Mouse (Mus musculus) liver, adult (tissue): ENCODE data around the gene Rnf157.

Experiments used
- GATA4 ChIP-seq: IDR thresholded peaks from 2 replicates; pipeline ENCODE4 v1.6.1; 2014; ENCODE audit warnings: mild to moderate bottlenecking, low read length; ENCODE audit not compliant: insufficient replicate concordance

The Rnf157 gene

DNA sequence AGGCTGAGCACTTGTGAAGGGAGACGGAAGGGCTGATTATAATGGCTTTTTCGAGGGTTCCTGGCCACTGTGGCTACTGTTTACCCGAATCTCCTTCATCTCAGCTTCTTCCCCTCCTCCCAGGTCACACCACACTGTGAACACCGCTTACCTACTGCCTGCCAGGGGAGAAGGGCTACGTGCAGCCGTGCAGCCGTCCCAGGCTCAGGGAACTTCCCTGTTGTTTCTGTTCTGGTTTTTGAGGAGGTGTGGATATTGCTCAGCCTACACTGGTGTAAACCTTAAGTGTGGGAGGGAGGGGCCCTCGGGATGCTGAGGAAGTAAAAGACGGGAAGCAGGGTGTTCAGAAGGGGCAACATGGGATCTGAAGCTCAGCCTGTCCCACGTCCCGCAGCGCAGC is 75.8 kb downstream of the Rnf157 start:
- TF ChIP-seq GATA4, result no peak

DNA sequence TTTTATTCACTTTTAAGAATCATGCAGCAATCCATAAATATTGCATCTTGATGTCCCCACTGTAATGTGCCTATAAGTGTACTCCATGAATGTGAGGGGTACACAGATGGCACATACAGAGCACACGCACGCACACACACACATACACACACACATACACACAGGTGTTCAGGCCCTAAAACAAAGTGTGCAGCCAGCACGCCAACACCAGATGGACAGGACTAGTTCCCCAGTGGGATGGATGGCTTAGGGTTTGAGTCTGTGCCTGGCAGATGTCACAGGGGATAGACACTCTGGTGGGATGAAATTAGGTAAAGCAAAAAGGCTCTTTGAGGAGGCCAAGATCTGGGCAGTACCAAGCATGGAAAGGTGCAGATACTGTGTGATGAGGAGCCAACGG is 76.4 kb downstream of the Rnf157 start:
- TF ChIP-seq GATA4, result no peak

DNA sequence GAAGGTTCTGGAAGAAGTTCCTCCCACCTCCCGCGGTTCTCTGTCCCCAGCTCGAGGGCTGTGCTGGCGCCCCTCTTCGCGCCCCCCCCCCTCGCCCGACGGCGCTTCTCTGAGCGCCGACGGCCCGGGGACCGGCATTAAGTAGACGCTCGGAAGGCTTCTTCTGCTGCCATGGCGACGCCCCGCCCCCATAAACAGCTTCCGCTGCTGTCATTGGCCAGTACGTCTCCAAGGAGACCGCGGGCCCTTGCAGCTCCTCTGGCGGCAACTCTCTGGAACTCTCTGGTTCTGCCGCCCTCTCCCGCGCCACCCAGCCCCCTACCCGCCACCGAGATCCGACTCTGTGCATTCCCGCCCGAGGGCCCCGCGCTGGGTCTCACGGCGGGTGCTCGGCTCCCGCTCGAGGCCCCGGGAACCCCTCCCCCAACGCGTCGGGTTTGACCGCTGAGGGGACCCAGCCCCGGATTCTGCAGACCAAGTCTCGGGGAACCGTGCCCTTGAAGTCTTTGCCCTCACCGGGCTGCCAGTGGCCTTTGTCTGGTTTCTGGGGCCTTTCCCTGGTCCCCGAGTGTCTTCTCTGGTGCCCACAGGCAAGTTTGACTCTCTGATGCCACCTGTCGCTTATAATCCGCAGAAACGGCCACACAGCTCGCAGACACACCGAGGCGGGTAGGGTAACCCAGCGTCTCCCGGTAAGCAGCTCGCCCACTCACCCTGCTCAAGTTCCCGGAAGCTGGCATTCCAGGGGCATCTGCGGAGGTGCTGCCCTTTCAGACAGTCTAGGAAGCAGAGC is 77.4 kb downstream of the Rnf157 start, which contains the start of gene Foxj1:
Gene Foxj1, minus strand, starts transcription at position 156 of the 793 bp plus-strand sequence.
- TF ChIP-seq GATA4, result no peak

DNA sequence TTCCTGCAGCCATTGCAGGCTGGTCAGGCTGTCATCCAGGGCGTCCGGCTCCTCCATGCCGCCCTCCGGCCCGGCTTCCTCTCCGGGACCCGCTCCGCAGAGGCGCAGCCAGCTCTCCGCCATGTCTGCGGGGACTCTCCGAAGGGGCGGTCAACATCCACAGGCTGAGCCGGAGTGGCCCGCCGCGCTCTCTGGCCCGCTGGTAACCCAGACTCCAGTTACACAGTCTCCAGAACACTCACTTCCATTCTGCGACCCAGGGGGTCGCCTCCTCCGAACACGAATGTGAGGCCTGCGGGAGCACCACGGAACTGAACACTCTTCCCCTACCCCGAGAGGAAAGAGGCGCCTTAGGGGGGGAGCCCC is 78.4 kb downstream of the Rnf157 start:
- no peak for TF ChIP-seq GATA4

DNA sequence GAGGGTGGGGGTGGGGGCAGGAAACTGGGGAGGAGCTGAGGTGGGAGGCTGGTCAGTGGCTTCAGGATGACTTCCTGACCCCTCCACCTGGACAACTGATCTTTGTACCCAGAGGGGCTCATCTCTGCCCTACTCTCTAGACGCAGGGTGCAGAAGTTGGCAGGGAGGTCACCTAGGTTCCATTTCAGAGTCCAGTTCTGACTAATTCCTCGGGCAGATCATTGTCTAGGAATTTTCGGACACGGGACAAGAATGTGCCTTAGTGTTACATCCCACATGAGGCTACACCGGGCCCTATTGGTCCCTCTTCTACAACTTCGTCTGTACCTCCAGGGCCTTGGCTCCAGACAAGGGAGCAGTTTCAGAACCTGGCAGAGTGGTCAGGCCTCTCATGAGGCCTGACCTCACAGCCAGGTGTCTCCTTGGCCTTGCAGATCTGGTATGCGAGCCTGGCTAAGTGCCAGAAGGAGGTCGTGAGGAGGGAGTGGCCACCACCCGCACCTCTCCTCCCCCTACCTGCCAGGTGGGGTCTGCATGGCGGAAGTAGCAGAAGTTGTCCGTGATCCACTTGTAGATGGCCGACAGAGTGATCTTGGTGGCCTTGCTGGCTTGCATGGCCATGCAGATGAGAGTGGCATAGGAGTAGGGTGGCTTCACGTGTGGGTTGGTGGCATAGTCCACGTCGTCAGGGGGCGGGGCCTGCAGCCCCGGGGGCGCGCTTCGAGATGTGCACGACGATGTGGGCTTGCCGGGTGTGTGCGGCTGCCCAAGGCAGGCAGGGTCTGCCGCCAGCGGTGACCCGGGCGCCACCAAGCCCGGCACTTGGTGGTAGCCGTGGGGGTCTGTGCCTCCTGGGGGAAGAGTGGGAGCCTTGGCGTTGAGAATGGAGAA is 79.1 kb downstream of the Rnf157 start:
- no peak for TF ChIP-seq GATA4

DNA sequence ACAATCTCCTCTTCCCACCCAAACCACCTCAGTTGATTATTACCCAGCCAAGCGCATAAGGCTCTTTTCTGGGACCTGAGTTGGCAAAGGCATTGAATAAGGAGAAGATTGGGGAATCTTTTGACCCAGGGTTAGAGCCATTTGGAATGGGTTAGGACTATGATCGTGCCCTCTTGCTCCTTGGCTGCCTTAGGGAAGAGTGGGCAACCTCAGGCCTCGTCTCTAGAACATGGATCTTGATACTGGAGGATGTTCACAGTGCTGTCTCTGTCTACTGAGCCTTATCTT is 79.9 kb downstream of the Rnf157 start:
- no peak for TF ChIP-seq GATA4

DNA sequence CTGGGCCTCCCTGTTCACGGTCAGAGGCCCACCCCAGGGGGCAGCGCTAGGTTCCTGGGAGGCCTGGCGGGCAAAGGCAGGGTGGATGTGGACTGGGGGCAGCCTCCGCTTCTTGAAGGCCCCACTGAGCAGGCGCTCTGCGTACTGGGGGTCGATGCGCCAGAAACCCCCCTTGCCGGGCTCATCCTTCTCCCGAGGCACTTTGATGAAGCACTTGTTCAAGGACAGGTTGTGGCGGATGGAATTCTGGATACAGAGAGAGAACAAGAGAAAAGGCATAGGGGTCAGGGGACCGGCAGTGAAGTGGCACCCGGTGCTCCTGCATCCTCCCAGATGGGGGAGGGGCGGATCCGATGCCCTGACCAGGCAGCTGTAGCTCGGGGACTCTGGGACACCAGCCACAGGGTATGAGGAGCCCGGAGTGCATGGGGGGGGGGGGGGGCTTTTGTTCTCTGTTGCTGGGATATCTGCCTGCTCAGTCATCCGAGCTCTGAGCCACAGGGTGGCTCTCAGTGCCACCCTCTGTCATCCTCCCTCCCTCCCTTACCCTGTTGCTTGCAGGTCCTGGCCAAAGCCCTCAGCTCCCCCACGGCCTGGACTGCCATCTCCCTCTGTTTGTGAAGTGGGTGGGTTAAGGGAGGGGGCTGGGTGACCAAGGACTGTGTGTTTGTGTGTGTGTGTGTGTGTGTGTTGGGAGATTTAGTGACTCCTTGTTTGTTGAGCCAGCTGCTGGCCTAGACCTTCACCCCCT is 80.4 kb downstream of the Rnf157 start:
- no peak for TF ChIP-seq GATA4

DNA sequence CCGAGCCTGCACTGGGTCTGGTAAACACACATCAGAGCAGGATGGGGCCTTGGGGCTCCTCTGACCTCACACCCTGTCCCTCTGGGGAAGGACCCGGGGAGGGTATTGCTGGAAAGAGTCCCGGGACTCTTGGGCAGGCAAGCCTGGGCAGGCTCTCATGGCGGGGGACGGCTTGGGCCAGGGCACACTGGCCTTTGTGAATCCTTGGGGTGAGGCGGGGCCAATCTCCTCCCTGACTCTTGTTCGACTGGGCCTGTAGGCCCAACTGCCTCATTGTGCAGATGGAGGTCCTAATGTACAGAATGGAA is 82.7 kb downstream of the Rnf157 start:
- TF ChIP-seq GATA4, result no peak

DNA sequence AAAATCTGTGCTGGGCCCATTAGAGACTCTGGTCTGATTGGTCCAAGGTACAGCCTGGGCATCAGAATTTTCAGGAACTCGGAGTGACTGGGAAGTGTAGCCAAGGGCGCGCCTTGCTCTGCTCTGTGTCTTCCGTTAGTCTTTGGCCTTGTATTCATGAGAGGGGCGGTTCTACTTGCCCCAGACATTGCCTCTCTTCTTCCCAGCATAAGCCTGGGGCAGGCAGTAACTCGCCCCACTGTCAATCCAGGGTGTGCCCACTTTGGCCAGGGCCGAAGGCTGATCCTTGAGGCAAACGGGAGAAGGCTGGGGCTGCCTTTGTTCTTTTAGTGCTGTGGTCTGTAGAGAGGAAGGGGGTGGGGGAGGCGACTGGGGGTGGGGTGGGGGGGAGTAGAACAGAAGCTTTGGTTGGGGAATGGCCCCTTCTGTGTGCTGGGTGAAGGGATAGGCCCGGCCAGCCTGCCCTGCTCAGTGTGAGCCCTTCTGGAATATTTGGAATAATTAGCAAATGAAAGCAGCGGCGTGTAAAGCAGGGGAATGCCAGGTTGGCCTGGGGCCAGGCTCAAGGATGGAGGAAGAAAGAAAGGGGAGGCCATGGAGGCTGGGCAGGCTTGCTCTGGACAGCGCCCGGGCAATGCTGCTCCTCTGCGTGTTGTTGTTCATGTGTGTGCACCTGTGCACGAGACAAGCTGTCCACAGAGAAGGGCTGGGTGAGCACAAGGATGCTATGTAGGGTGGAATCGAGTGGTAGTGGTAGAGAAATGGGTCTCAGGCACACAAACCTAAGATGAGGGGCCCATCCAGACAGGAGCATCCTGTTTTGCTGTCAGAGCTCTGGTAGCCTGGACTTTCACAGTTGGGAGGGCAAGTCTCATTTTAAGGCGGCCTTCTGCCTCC is 83.3 kb downstream of the Rnf157 start:
- TF ChIP-seq GATA4, result no peak

DNA sequence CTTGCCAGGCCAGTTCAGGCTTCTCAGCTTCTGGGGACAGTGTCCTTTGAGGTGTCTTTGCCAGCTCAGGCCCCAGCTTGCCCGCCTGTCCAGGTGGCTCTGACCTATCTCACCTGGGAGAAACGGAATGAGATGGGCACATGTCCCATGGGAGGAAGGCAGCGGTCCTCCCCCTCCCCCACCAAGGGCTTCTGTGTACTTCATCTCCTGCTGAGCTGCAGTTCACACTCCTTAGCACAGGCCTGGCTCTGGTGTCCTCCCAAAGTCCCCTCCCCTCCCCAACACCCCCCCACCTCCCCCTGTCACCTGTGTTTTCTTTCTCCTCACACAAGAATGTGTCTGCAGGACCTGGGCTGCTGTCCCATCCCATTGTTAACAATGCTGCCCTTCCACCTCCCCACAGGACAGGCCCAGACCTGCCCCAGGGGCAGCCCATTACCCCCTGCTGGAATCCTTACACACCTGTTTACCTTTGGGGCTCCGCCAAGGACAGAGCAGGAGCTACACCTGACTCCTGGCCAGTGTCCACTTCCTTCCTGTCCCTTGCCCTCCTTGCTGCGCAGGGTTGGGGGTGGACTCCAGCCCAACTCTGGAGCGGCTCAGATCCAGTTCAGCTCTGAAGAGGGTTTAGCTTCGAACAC is 85.7 kb downstream of the Rnf157 start:
- TF ChIP-seq GATA4, result no peak

DNA sequence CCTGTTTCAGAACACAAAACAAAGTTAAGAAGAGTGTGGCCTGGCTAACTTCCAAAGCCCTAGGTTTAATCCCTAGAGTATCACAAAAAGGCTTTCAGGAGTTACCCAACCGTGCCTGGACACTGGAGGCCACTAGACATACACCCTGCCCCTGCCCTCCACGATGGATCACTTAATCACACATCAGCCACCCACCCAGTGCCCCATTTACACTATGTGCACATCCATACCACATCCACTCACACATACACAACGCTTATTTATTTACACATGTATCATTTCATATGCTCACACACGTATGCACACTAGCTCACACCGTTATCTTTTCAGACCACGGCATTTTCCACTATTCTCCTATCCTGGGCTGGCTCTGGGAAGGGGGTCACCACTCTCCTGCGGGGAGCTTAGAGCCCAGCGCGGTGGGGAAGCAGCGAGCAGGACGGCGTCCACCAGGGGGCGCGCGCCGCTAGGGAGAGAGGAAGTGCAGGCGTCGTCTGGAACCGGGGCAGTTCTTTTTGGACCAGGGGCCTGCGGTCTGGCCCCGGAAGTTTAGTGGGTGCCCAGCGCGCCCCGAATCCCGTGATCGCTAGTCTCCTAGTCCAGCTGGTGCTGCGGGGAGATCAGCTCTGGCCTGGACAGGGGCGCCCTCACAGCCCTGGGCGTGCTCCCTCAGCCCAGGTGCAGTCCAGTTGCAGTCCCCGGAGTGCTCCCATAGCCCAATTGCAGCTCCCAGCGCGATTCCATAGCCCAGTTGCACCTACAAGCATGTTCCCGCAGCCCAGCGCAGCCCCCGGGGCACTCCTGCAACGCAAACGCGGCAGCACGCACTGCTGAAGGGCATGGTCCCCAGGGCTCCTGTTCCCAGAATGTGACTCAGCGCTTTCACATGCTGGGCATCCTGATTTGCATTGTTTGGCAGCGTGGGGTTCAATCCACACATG is 93.8 kb downstream of the Rnf157 start:
- no peak for TF ChIP-seq GATA4

DNA sequence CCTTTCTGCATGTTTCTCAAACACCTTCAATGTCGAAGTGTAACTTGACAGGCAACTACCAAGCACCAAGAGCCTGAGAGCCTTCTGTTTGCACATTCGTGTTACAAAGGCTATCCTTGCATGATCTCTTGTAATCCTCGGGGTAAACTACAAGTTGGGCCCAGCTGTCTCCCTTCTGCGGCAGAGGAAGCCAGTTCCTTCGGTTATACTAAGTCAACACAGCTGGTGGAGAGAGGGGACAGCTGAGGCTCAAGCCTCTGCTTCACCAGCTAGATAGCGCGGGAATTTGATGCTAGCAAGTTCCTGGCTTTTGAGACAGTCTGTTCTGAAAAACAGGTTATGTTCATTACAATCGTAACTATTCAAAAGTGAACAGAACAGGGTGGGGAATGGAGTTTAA is 100.5 kb downstream of the Rnf157 start:
- TF ChIP-seq GATA4, result no peak

DNA sequence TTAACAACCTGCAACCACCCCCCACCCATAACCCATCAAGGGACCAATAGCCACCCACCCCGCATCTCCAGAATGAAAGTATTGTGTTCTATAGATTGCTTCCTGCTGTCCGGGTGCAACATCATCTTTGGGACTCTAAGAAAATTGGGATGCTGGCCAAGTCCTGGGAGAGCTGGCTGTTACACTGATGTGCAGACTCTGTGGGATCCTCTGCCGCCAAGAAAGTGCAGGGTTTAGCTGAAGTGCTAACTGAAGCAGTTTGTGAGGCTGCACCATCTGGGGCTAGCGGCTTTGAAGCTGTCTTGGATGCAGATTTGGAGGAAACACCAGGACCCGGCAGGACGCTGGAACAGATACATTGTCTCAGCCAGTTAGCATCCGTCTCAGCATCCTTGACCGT is 101.7 kb downstream of the Rnf157 start:
- TF ChIP-seq GATA4, result no peak
